Mouse (Mus musculus): ENCODE data around the gene Olfr1324. TPM values are rescaled to one million over a fixed set of nuclear protein-coding genes. Genes with fewer than 3 reads are reported as not detected.
"Not testable (repeated sequence)": the region's sequence is repeated elsewhere in the genome, so short reads cannot be mapped to it uniquely, and the experiment has no call there.

Gene Olfr1324
- total RNA-seq (2018; cell fraction: chromatin; rRNA removed), result not detected
- total RNA-seq (2018; cell fraction: cytosol; rRNA removed), result not detected
- total RNA-seq (2018; cell fraction: nucleus; rRNA removed), result not detected
- not detected in 3 replicates for polyA plus RNA-seq (2018)

GRCm38 (mm10) chrX:50428398-50428797 lies at the start of gene Olfr1324:
Olfr1324 (minus strand) TSS chrX:50428498.
- Histone ChIP-seq H3K79me2 (ENCODE audit: inconsistent target) (no peaks in the 10 kb centered on the region), H3K36me3 (ENCODE audit: inconsistent target) (no peaks in the 10 kb centered on the region), H3K4me3 (ENCODE audit: inconsistent target) (no peak within 1 kb of the TSS), H3K27ac (no peak within 1 kb of the TSS)
- whole genome bisulfite sequencing (ENCODE audit: missing documents), result 100% methylated on average over 1 of the region's 1 CpGs

DNA sequence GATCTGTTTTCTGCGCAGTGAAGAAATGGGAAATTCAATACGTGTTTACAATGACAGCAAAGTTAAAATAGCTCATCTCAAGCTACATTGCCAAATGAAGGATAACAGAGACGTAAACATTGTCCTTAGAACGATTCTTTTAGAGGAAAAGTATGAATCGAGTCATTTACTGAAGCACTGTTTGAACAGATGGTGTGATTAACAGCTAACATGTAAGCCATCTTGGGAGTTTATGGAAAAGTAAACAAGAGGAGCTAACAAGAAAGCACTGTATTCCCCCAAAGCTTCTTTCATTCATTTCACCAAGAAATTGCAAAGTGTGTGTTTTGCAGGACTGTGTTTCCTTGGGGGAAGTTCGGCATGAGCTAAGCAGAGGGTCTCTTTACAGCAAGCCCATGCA lies 42.0 kb upstream of the Olfr1324 start:
- not testable (repeated sequence) for H3K27ac ChIP-seq; H3K4me3 ChIP-seq (ENCODE audit: inconsistent target); H3K36me3 ChIP-seq (ENCODE audit: inconsistent target); H3K79me2 ChIP-seq (ENCODE audit: inconsistent target)
- WGBS (ENCODE audit: missing documents), result 87% methylated on average over 3 of the region's 6 CpGs

DNA sequence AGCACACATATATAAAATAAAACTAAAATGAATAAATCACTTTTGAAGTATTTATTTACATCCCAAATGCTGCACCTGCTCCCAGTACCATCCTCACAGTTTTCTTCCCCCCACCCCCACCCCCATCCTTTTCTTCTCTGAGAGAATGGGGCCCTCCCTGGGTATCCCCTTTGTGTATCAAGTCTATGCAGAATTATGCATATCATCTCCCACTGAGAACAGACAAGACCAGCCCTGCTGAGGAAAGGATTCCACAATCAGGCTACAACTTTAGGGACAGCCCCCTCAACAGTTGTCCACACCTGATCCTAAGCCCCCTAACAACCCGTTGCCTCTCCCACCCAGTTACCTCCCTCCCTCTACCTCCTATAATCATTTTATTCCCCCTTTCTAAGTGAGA lies 27.8 kb upstream of the Olfr1324 start:
- H3K27ac ChIP-seq, result no peak overlapping the region
- H3K79me2 ChIP-seq (ENCODE audit: inconsistent target), result no peaks in the 10 kb centered on the region
- no peaks in the 10 kb centered on the region for H3K36me3 ChIP-seq (ENCODE audit: inconsistent target)
- WGBS (ENCODE audit: missing documents), result 67% methylated on average over 1 of the region's 1 CpGs
- no peak overlapping the region for H3K4me3 ChIP-seq (ENCODE audit: inconsistent target)

DNA sequence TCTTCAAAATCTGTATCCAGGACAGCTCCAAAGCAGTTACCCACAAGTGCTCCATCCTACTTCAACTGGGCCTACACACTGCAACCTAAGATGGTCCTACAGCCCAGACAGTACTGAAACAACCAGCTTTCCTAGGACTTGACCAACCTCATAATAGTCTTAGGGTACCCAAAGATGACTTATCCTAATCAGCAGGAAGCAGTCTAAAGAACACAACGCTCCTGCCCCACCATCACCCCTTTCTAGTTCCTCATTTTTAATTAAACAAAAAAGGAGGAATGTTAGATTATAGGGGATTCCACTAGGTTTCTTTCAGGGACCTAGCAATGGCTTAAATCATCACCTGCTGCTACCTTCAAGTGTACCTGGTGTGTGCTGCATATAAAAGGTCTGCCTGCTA lies 15.1 kb upstream of the Olfr1324 start:
- H3K27ac ChIP-seq, result no peak overlapping the region
- 0% methylated on average over 1 of the region's 1 CpGs for WGBS (ENCODE audit: missing documents)

GRCm38 (mm10) chrX:50442696-50443095 lies 14.4 kb upstream of the Olfr1324 start:
- Histone ChIP-seq H3K36me3 (ENCODE audit: inconsistent target) (no peaks in the 10 kb centered on the region), H3K79me2 (ENCODE audit: inconsistent target) (no peaks in the 10 kb centered on the region), H3K27ac (no peak overlapping the region), H3K4me3 (ENCODE audit: inconsistent target) (no peak overlapping the region)
- WGBS (ENCODE audit: missing documents), result 91% methylated on average over 1 of the region's 1 CpGs

More for the DNA sequence above, 15.1 kb upstream of the Olfr1324 start:
- no peaks in the 10 kb centered on the region for H3K79me2 ChIP-seq (ENCODE audit: inconsistent target)
- no peak overlapping the region for H3K4me3 ChIP-seq (ENCODE audit: inconsistent target)
- no peaks in the 10 kb centered on the region for H3K36me3 ChIP-seq (ENCODE audit: inconsistent target)

GRCm38 (mm10) chrX:50432499-50432898 lies 4.2 kb upstream of the Olfr1324 start:
- Histone ChIP-seq H3K36me3 (ENCODE audit: inconsistent target) (no peaks in the 10 kb centered on the region), H3K79me2 (ENCODE audit: inconsistent target) (no peaks in the 10 kb centered on the region), H3K27ac (no peak overlapping the region), H3K4me3 (ENCODE audit: inconsistent target) (no peak overlapping the region)
- WGBS (ENCODE audit: missing documents), result 92% methylated on average over 2 of the region's 2 CpGs

- H3K79me2 ChIP-seq (ENCODE audit: inconsistent target), result no peaks in the 10 kb centered on the region
- no peak overlapping the region for H3K27ac ChIP-seq
- no peak overlapping the region for H3K4me3 ChIP-seq (ENCODE audit: inconsistent target)
- H3K36me3 ChIP-seq (ENCODE audit: inconsistent target), result no peaks in the 10 kb centered on the region
- 75% methylated on average over 2 of the region's 2 CpGs for WGBS (ENCODE audit: missing documents)
Observed at GRCm38 (mm10) chrX:50427712-50428328, 478 bp downstream of the Olfr1324 start.

DNA sequence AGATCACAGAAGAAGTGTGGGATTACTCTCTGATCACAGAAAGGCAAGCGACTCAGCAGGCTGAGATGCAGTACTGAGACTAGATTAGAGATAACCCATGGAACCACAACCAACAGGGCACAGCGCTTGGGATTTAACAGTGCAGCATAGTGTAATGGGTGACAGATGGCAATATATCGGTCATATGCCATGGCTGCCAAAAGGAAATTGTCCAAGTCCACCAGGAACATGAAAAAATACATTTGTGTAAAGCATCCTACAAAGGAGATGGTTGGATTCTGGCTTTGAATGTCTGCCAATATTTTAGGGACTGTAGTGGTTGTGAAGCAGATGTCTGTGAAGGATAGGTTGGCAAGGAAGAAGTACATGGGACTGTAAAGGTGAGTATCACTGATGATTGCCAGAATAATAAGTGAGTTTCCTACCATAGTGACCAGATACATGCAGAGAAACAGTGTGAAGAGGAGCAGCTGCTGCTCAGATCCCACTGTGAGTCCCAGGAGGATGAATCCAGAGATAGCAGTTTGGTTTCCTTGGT lies 2.3 kb downstream of the Olfr1324 start:
- Histone ChIP-seq H3K36me3 (ENCODE audit: inconsistent target) (no peaks in the 10 kb centered on the region), H3K79me2 (ENCODE audit: inconsistent target) (no peaks in the 10 kb centered on the region), H3K27ac (no peak overlapping the region), H3K4me3 (ENCODE audit: inconsistent target) (no peak overlapping the region)
- 85% methylated on average over 3 of the region's 3 CpGs for WGBS (ENCODE audit: missing documents)

DNA sequence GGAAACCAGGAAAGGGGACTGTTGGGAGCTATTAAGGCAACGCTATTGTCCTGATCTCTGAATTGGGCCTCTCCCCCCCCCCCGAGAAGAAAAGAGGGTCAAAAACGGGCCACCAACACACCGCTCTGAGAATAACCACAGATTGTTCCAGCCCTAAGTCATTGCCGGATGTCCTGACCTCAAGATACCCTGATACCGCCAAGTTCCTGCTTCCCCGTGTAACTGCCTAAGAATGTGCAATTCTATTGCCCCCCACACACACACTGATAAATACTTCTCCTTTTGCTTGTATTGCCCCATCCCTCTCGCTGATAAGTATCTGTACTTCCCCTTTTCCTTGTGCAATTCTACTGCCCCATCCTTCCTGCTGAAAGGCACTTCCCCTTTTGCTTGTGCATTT lies 17.9 kb downstream of the Olfr1324 start:
- H3K36me3 ChIP-seq (ENCODE audit: inconsistent target); H3K4me3 ChIP-seq (ENCODE audit: inconsistent target); H3K27ac ChIP-seq; H3K79me2 ChIP-seq (ENCODE audit: inconsistent target): not testable (repeated sequence)
- 33% methylated on average over 1 of the region's 8 CpGs for WGBS (ENCODE audit: missing documents)

DNA sequence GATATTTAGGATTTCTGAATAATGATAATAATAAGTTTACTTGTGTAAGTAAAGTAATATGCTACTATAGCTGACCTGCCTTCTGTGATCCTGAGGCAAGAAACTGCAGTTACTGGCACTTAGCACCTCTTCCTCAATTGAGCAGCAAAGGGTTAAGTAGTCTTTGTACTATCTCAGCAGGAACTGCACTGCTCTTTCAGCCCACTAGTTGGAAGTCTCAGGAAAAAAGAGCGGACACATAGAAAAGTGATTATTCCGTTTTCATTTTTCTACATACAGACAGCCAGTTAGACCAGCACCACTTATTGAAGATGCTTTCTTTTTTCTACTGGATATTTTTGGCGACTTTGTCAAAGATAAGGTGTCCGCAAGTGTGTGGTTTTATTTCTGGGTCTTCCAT lies 37.7 kb downstream of the Olfr1324 start:
- 75% methylated on average over 2 of the region's 4 CpGs for WGBS (ENCODE audit: missing documents)
- H3K79me2 ChIP-seq (ENCODE audit: inconsistent target); H3K27ac ChIP-seq; H3K36me3 ChIP-seq (ENCODE audit: inconsistent target); H3K4me3 ChIP-seq (ENCODE audit: inconsistent target): not testable (repeated sequence)

- no peaks in the 10 kb centered on the region for H3K36me3 ChIP-seq (ENCODE audit: inconsistent target)
- no peak overlapping the region for H3K4me3 ChIP-seq (ENCODE audit: inconsistent target)
Observed at GRCm38 (mm10) chrX:50374978-50375377, 53.3 kb downstream of the Olfr1324 start.

More at GRCm38 (mm10) chrX:50374978-50375377, 53.3 kb downstream of the Olfr1324 start:
- 91% methylated on average over 1 of the region's 1 CpGs for WGBS (ENCODE audit: missing documents)
- H3K27ac ChIP-seq, result no peak overlapping the region
- no peaks in the 10 kb centered on the region for H3K79me2 ChIP-seq (ENCODE audit: inconsistent target)

All from macrophage (primary cell).